Mouse (Mus musculus) forebrain, postnatal 0 days (tissue): ENCODE data around the gene Ap2a1. TPM values are rescaled to one million over a fixed set of nuclear protein-coding genes. Genes with fewer than 3 reads are reported as not detected.

Experiments
- ATAC-seq: fragments of 200-750 bp; cut with Nextera tagmentation; 2 replicates; pipeline ENCODE4 v1.8.0; 2017; ENCODE audit warnings: mild to moderate bottlenecking, moderate library complexity
- DNase-seq: peaks from one replicate; pipeline ENCODE4 v3.0.0-alpha.2; 2015
- H3K27ac ChIP-seq: fragments of 300-500 bp; sonication (generic); 2 replicates; pipeline ENCODE4 v1.5.1; 2014; ENCODE audit warnings: low read depth, mild to moderate bottlenecking, antibody characterized with exemption, low read length, moderate library complexity, mixed read lengths
- H3K27me3 ChIP-seq: fragments of 300-500 bp; sonication (generic); 2 replicates; pipeline ENCODE4 v1.6.1; 2014; ENCODE audit warnings: mild to moderate bottlenecking, low read length, mixed read lengths; ENCODE audit not compliant: insufficient read depth
- H3K36me3 ChIP-seq: fragments of 300-500 bp; sonication (generic); 2 replicates; pipeline ENCODE4 v1.6.1; 2014; ENCODE audit warnings: mild to moderate bottlenecking, moderate library complexity; ENCODE audit not compliant: insufficient read depth
- H3K4me1 ChIP-seq: fragments of 300-500 bp; sonication (generic); 2 replicates; pipeline ENCODE4 v1.6.1; 2014; ENCODE audit warnings: antibody characterized with exemption; ENCODE audit not compliant: insufficient read depth
- H3K4me2 ChIP-seq: fragments of 300-500 bp; sonication (generic); 2 replicates; pipeline ENCODE4 v1.6.1; 2014; ENCODE audit warnings: low read depth, mild to moderate bottlenecking, moderate library complexity
- H3K4me3 ChIP-seq: fragments of 300-500 bp; sonication (generic); 2 replicates; pipeline ENCODE4 v1.5.1; 2014; ENCODE audit warnings: low read depth, low read length, mixed read lengths
- H3K9ac ChIP-seq: fragments of 300-500 bp; sonication (generic); 2 replicates; pipeline ENCODE4 v1.6.1; 2014; ENCODE audit warnings: mild to moderate bottlenecking
- H3K9me3 ChIP-seq: fragments of 300-500 bp; sonication (generic); 2 replicates; pipeline ENCODE4 v1.6.1; 2016; ENCODE audit warnings: low read length
- CTCF ChIP-seq: sonication (generic); IDR thresholded peaks from 2 replicates; pipeline ENCODE4 v1.5.1; 2016; ENCODE audit warnings: antibody characterized with exemption, control low read depth, low read depth
- WGBS: fragments of 180-500 bp; shearing (Covaris S2); extraction: QIAGEN DNeasy Blood & Tissue Kit; methylation state at CpG from one replicate; pipeline ENCODE4 v1.1.7; 2014; 5-methylcytosine and 5-hydroxymethylcytosine counted together
- polyA plus RNA-seq: library from polyadenylated mRNA; unstranded; fragments of >200 nt; fragmentation: Nextera tagmentation; extraction: Ambion mirVana; gene quantifications from 2 replicates; pipeline ENCODE4 v1.2.1, GENCODE M21; 2015
- total RNA-seq: library from RNA; depleted of rRNA; stranded (reverse); fragments of >200 nt; gene quantifications from 2 replicates; pipeline ENCODE4 v1.2.3, GENCODE M21; 2014

The Ap2a1 gene
- total and polyA plus RNA-seq, 2 experiments from 2014 or later, result 113 to 175 TPM

GRCm38 (mm10) chr7:44891611-44892010, 37.7 kb downstream of the Ap2a1 start:
- 9% methylated on average over 6 of the region's 6 CpGs for WGBS
- no peaks in the 10 kb centered on the region for H3K27me3 ChIP-seq
- H3K4me2 ChIP-seq, result peak overlapping the region; percentile 86
- H3K4me3 ChIP-seq, result peak overlapping the region; percentile 88
- peaks cover 36% of the 10 kb centered on the region for H3K4me1 ChIP-seq
- peak overlapping the region; percentile 86 for H3K9ac ChIP-seq
- DNase-seq (no peak), ATAC-seq (no peak)
- H3K36me3 ChIP-seq, result peaks cover 14% of the 10 kb centered on the region
- H3K27ac ChIP-seq, result peak overlapping the region; percentile 100
- H3K9me3 ChIP-seq, result no peaks in the 10 kb centered on the region
- no peak for TF ChIP-seq CTCF

DNA sequence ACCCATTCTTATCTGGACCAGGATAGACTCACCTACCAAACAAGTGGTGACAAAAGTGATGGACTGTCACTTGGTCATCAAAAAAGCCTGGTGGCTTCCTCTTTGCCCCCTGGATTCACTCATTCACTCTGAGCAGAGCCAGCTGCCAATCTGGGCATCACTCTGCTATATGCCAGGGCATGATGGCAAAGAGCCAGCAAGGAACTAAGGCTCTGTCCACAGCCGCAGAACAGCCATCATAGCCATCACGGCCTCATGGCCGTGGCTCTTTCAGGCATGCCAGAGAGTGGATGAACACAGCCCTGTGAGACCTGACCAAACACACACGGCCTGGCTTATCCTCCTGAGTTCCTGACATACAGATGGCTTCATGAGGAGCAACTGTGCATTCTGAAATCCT, 38.6 kb downstream of the Ap2a1 start:
- Histone ChIP-seq H3K4me3 (peak overlapping the region; percentile 88), H3K4me2 (peak overlapping the region; percentile 86), H3K9me3 (no peaks in the 10 kb centered on the region), H3K27me3 (no peaks in the 10 kb centered on the region), H3K36me3 (peaks cover 20% of the 10 kb centered on the region), H3K27ac (no peak overlapping the region), H3K4me1 (peaks cover 32% of the 10 kb centered on the region), H3K9ac (peak overlapping the region; percentile 86; the same call in 1 of the 2 replicates)
- 33% methylated on average over 4 of the region's 4 CpGs for WGBS
- DNase-seq, result no peak
- TF ChIP-seq CTCF, result no peak
- ATAC-seq, result no peak

DNA sequence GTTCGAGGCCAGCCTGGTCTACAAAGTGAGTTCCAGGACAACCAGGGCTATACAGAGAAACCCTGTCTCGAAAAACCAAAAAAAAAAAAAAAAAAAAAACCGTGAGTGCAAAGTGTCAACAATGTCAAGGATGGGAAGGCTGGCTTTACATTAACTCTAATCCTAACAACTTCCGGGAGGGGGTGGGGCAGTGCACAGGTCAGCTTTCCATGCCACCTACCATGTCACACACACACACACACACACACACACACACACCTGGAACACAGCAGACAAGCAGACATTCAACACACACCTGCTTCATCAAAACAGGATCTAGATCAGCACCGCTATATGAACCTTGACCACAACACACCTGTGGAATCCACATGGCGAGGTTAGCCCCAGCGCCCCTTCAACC, 39.1 kb downstream of the Ap2a1 start:
- ATAC-seq, result no peak
- no peak overlapping the region for H3K27ac ChIP-seq
- WGBS, result 91% methylated on average over 6 of the region's 7 CpGs
- no peak for DNase-seq
- no peaks in the 10 kb centered on the region for H3K27me3 ChIP-seq
- peak overlapping the region; percentile 86 for H3K4me2 ChIP-seq
- no peaks in the 10 kb centered on the region for H3K9me3 ChIP-seq
- peaks cover 26% of the 10 kb centered on the region for H3K36me3 ChIP-seq
- no peak for TF ChIP-seq CTCF
- H3K9ac ChIP-seq, result no peak overlapping the region
- peaks cover 31% of the 10 kb centered on the region for H3K4me1 ChIP-seq
- no peak overlapping the region for H3K4me3 ChIP-seq

GRCm38 (mm10) chr7:44888256-44889105, 40.8 kb downstream of the Ap2a1 start:
- no peak overlapping the region for H3K4me3 ChIP-seq
- no peaks in the 10 kb centered on the region for H3K27me3 ChIP-seq
- no peak overlapping the region for H3K27ac ChIP-seq
- H3K4me2 ChIP-seq, result no peak overlapping the region
- H3K9ac ChIP-seq, result no peak overlapping the region
- H3K36me3 ChIP-seq, result peaks cover 41% of the 10 kb centered on the region
- no peak for DNase-seq
- no peak for TF ChIP-seq CTCF
- 81% methylated on average over 13 of the region's 13 CpGs for WGBS
- ATAC-seq, result no peak
- no peaks in the 10 kb centered on the region for H3K9me3 ChIP-seq
- H3K4me1 ChIP-seq, result peaks cover 14% of the 10 kb centered on the region; the same call in 1 of the 2 replicates

DNA sequence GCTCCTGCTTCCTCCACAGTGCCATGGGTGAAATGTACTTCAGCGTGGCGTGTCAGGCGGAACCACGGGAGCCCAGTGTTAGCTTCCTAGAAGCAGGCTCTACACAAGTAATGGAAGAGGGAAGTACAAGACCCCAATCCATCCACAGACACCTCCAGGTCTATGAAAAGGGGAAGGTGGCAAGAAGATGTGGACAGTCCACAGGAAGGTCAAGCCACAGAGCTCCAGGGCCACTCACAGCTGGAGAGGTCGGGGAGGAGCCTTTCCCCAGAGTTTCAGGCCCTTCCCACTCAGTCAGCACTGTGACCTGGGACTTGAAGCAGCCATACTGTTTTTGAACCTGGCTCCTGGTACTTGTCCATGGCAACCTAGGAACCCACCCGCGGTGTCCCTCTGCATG, 42.3 kb downstream of the Ap2a1 start:
- ATAC-seq (no peak), DNase-seq (no peak)
- Histone ChIP-seq H3K9me3 (no peaks in the 10 kb centered on the region), H3K36me3 (peaks cover 54% of the 10 kb centered on the region), H3K4me3 (no peak overlapping the region), H3K4me2 (no peak overlapping the region), H3K27ac (no peak overlapping the region), H3K4me1 (peaks cover 9% of the 10 kb centered on the region; the same call in 1 of the 2 replicates), H3K9ac (no peak overlapping the region), H3K27me3 (no peaks in the 10 kb centered on the region)
- no peak for TF ChIP-seq CTCF
- 89% methylated on average over 7 of the region's 7 CpGs for WGBS

- Histone ChIP-seq H3K27me3 (no peaks in the 10 kb centered on the region), H3K4me2 (no peak overlapping the region), H3K9ac (no peak overlapping the region), H3K27ac (no peak overlapping the region), H3K9me3 (no peaks in the 10 kb centered on the region), H3K4me3 (no peak overlapping the region), H3K36me3 (peaks cover 78% of the 10 kb centered on the region), H3K4me1 (no peaks in the 10 kb centered on the region)
- ATAC-seq (no peak), DNase-seq (no peak)
- 98% methylated on average over 5 of the region's 5 CpGs for WGBS
- no peak for TF ChIP-seq CTCF
Measured at GRCm38 (mm10) chr7:44884637-44885036, 44.7 kb downstream of the Ap2a1 start.

GRCm38 (mm10) chr7:44883036-44883435, 46.3 kb downstream of the Ap2a1 start:
- Histone ChIP-seq H3K36me3 (peaks cover 86% of the 10 kb centered on the region), H3K9me3 (no peaks in the 10 kb centered on the region), H3K4me1 (no peaks in the 10 kb centered on the region), H3K27ac (no peak overlapping the region), H3K9ac (no peak overlapping the region), H3K4me3 (no peak overlapping the region), H3K4me2 (no peak overlapping the region), H3K27me3 (no peaks in the 10 kb centered on the region)
- no peak for ATAC-seq
- no peak for TF ChIP-seq CTCF
- WGBS, result 96% methylated on average over 3 of the region's 3 CpGs
- no peak for DNase-seq
